Mouse (Mus musculus) gonadal fat pad, adult 2 months (tissue): Measurements from ENCODE around the gene Srpx2. TPM values are rescaled to one million over a fixed set of nuclear protein-coding genes. Genes with fewer than 3 reads are reported as not detected.

Experiments
- polyA plus RNA-seq: library from polyadenylated mRNA; depleted of rRNA; stranded (reverse); fragments of >200 nt; gene quantifications from 2 replicates; pipeline ENCODE4 v1.2.3, GENCODE M21; 2012; rRNA removed

The Srpx2 gene
- polyA plus RNA-seq, 1 experiment, result 23.4 TPM

Other genes starting within 250 kb of the Srpx2 start
- gene Pcdh19, start 219.4 kb upstream of the Srpx2 start, polyA plus RNA-seq, result 2.1 TPM in 2 replicates
- gene Tnmd, start 57.4 kb upstream of the Srpx2 start, polyA plus RNA-seq, result 0.69 and 1.2 TPM in 2 replicates
- 12.2 and 19.2 TPM in 2 replicates for gene Tspan6, start 10.0 kb upstream of the Srpx2 start, polyA plus RNA-seq
- gene Sytl4, start 73.4 kb downstream of the Srpx2 start, polyA plus RNA-seq, result 42.9 and 56.1 TPM in 2 replicates
- gene Cstf2, start 150.8 kb downstream of the Srpx2 start, polyA plus RNA-seq, result 24.0 and 31.0 TPM in 2 replicates